Mouse (Mus musculus) intestine, embryonic 14.5 days (tissue): ENCODE measurements at regions not wholly inside any gene's neighbourhood (a gene's known extent, or its start where the extent isn't known, plus 50 kb on each side); places are given as distances from the start of the nearest gene placed in this dataset.

Source experiments
- ATAC-seq: fragments of 200-750 bp; cut with Nextera tagmentation; replicated peaks from 2 replicates; pipeline ENCODE4 v1.8.0; 2017; ENCODE audit warnings: low read depth, moderate number of reproducible peaks, moderate TSS enrichment, moderate library complexity; ENCODE audit not compliant: low FRiP score, low TSS enrichment
- DNase-seq: peaks from one replicate; pipeline ENCODE4 v3.0.0-alpha.2; 2018; ENCODE audit warnings: low spot score
- H3K27ac ChIP-seq: fragments of 300-500 bp; sonication (generic); 2 replicates; pipeline ENCODE4 v1.5.1; 2014; ENCODE audit warnings: low read depth, mild to moderate bottlenecking, control low read depth
- H3K27me3 ChIP-seq: fragments of 300-500 bp; sonication (generic); replicated peaks from 2 replicates; pipeline ENCODE4 v1.6.1; 2014; ENCODE audit warnings: low read length, control low read depth; ENCODE audit not compliant: control insufficient read depth, insufficient read depth
- H3K36me3 ChIP-seq: fragments of 300-500 bp; sonication (generic); 2 replicates; pipeline ENCODE4 v1.6.1; 2014; ENCODE audit warnings: low read length, control low read depth; ENCODE audit not compliant: control insufficient read depth, insufficient read depth
- H3K4me1 ChIP-seq: fragments of 300-500 bp; sonication (generic); replicated peaks from 2 replicates; pipeline ENCODE4 v1.6.1; 2014; ENCODE audit warnings: low read length, control low read depth, mixed read lengths; ENCODE audit not compliant: control insufficient read depth, insufficient read depth
- H3K4me2 ChIP-seq: fragments of 300-500 bp; sonication (generic); 2 replicates; pipeline ENCODE4 v1.6.1; 2014; ENCODE audit warnings: low read length
- H3K4me3 ChIP-seq: fragments of 300-500 bp; sonication (generic); 2 replicates; pipeline ENCODE4 v1.5.1; 2014; ENCODE audit warnings: low read depth, low read length, control low read depth, mixed read lengths
- H3K9ac ChIP-seq: fragments of 300-500 bp; sonication (generic); 2 replicates; pipeline ENCODE4 v1.6.1; 2014; ENCODE audit warnings: mild to moderate bottlenecking, low read length
- H3K9me3 ChIP-seq: fragments of 300-500 bp; sonication (generic); 2 replicates; pipeline ENCODE4 v1.6.1; 2016; ENCODE audit warnings: low read length, control low read depth; ENCODE audit not compliant: control insufficient read depth
- WGBS: fragments of 180-500 bp; shearing (Covaris S2); extraction: QIAGEN DNeasy Blood & Tissue Kit; methylation state at CpG from one replicate; pipeline ENCODE4 v1.1.7; 2014; 5-methylcytosine and 5-hydroxymethylcytosine counted together

DNA sequence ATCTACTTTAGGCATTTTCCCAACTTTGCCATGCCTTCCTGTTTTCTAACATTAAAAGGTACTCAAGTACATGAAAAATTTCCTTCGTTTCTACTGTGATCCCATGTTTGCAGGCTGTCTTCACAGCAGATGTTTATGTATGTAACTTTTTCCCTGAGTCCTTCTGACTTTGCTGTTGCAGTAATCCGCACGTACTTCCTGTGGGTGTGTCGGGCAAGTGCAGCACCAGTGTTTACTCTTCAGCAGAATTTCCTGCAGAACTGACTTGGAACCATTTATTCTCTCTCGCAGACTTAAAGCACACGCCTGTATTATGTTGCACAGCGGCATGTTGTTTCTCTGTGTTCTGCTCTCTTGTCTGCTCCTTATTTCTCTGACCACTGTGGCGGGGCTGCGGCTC is 120.4 kb upstream of the A230072I06Rik start:
- 61% methylated on average over 9 of the region's 9 CpGs for WGBS
- Histone ChIP-seq H3K4me1 (no peaks in the 10 kb centered on the region; the same call in 1 of the 2 replicates), H3K4me2 (no peak overlapping the region), H3K36me3 (no peaks in the 10 kb centered on the region), H3K27me3 (no peaks in the 10 kb centered on the region), H3K4me3 (no peak overlapping the region), H3K9ac (no peak overlapping the region), H3K9me3 (no peaks in the 10 kb centered on the region), H3K27ac (no peak overlapping the region)
- DNase-seq (no peak), ATAC-seq (no peak)

DNA sequence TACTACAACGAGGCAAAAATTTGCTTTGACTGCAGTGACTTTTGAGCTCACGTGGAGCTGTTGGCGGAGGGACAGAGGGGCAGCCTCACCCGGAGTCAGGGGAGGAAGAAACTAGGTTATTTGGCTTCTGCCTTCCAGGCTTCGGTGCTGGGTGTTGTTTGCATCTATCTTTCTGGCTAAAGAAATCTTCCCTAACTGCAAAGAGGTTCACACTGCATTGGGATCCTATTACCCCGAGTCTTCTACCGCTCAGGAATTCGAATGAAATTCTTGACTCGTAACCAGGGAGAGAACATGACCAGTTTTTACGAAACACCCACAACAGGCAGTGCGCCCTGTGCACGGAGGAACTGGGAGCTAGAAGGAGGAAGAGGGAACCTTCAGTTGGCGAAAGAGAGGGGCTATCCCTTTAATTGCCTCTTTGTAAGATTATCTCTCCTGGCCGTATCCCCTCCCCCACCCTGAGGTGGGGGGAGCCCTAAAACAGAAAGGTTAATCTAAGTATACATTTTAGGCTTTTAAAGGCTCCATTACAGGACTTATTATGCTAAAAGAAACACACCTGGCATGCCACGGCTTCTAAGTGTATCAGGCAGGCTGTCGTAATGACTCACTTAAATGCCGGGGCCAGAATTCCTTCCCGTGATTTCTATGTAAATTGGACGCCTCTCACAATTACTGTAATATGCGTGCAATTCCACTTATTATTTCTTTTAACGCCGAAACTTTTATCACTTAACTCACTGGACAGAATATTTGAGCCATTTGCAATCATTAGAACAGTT is 115.5 kb upstream of the A230072I06Rik start:
- Histone ChIP-seq H3K4me1 (no peaks in the 10 kb centered on the region; the same call in 1 of the 2 replicates), H3K4me3 (no peak overlapping the region), H3K27ac (no peak overlapping the region), H3K4me2 (peak overlapping the region; percentile 29), H3K9me3 (no peaks in the 10 kb centered on the region), H3K9ac (no peak overlapping the region), H3K36me3 (no peaks in the 10 kb centered on the region), H3K27me3 (no peaks in the 10 kb centered on the region)
- ATAC-seq (no peak), DNase-seq (peak; percentile 54)
- 14% methylated on average over 22 of the region's 22 CpGs for WGBS

DNA sequence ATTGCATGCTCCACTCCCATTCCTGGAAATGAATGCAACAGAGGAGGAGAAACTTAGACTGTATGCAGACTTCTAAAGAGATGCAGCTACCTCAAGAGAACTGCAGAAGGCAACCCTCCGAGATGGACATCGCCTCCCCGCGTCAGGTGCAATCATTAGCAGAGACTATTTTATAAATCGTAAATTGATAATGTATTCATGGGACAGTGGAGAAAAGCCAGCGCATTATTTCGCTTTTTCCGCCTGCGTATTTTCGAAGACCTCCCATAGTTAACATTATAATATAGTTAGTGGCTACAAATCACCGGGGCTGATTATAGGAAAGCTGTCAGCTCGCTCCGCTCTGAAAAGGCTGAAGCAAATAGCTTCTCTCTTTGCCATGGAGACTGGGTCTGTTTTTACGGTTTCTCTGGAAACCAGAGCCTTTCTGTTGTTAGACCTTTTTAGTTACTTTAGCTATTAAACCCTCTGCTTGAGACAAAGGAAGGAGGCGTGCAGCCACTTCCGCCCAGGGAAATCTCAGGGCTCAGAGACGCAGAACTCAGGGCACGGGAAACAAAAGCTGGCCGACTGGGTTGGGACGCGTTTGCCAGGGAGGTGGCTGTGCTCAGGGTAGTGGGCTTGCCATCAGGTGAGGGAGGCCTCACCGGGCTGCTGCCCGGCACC is 113.0 kb upstream of the A230072I06Rik start:
- H3K4me2 ChIP-seq: no peak overlapping the region
- H3K36me3 ChIP-seq: no peaks in the 10 kb centered on the region
- H3K9ac ChIP-seq: no peak overlapping the region
- no peak overlapping the region for H3K27ac ChIP-seq
- no peaks in the 10 kb centered on the region for H3K27me3 ChIP-seq
- DNase-seq: no peak
- no peak for ATAC-seq
- no peaks in the 10 kb centered on the region; the same call in 1 of the 2 replicates for H3K4me1 ChIP-seq
- no peak overlapping the region for H3K4me3 ChIP-seq
- WGBS: 63% methylated on average over 23 of the region's 23 CpGs
- no peaks in the 10 kb centered on the region for H3K9me3 ChIP-seq

DNA sequence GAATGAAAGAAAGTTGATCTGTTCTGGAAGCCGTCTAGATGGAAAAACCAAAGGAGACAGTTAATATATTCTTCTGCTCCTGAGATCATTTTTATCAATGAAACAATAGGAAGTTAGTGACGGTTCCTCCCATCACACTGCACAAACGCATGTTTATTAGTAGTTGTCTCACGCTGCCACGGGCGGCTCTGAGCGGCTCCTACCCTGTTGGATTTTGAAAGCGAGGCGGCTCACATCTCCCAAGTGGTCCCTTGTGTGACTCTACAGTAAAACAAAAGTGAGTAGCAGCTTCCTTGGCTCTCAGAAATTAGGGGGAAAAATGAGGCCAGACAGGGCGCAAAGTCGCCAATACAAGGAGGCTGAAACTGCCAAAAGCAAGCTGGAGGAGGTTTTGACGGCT is 106.8 kb upstream of the A230072I06Rik start:
- Histone ChIP-seq H3K27ac (no peak overlapping the region), H3K4me3 (no peak overlapping the region), H3K27me3 (no peaks in the 10 kb centered on the region), H3K9me3 (no peaks in the 10 kb centered on the region), H3K4me1 (no peaks in the 10 kb centered on the region), H3K36me3 (no peaks in the 10 kb centered on the region), H3K4me2 (no peak overlapping the region), H3K9ac (no peak overlapping the region)
- no peak for ATAC-seq
- WGBS: 80% methylated on average over 12 of the region's 12 CpGs
- DNase-seq: no peak

DNA sequence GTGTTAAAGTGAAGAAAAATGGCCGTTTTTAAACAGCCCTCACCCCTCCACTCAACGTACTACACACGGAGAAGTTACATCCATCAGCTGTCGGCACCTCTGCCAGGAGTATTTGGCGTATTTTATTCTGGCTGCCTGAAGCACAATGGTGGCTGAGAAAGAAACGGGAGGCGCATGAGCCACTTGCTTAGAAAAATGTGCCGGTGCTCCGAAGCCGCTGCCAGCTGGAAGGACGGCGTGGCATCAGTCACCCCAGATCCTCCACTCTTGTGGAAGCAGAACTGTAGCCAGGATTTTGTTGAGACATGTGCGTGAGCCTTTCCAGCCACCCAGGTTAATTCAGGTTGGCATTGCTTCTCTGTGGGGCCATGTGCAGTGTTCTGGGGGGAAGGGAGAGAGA is 103.1 kb upstream of the A230072I06Rik start:
- H3K9ac ChIP-seq: no peak overlapping the region
- H3K27me3 ChIP-seq: no peaks in the 10 kb centered on the region
- ATAC-seq (no peak), DNase-seq (no peak)
- H3K36me3 ChIP-seq: no peaks in the 10 kb centered on the region
- H3K4me2 ChIP-seq: no peak overlapping the region
- 61% methylated on average over 13 of the region's 13 CpGs for WGBS
- H3K4me1 ChIP-seq: no peaks in the 10 kb centered on the region
- no peak overlapping the region for H3K4me3 ChIP-seq
- no peaks in the 10 kb centered on the region for H3K9me3 ChIP-seq
- no peak overlapping the region for H3K27ac ChIP-seq

DNA sequence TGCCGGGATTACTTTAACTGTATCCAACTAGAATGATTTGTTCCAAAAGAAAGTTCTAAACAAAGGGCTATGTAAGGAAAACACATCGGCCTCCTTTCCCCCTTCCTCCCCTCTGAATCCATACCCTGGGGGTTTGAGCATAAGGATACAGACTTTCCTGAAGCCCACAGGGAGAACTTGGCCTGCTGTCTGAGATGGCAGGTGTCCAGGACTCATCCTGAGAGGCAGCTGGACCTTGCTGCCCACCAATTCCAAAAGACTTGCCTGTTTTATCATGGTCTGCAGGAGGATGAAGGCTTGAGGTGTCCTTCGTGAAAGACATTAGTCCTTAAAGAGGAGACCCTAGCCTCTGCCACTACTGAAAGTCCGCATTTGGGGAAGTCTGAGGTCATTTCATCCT is 94.0 kb upstream of the A230072I06Rik start:
- H3K9me3 ChIP-seq: no peaks in the 10 kb centered on the region
- WGBS: 81% methylated on average over 4 of the region's 4 CpGs
- no peak overlapping the region for H3K9ac ChIP-seq
- H3K4me1 ChIP-seq: no peaks in the 10 kb centered on the region
- H3K4me3 ChIP-seq: no peak overlapping the region
- no peaks in the 10 kb centered on the region for H3K36me3 ChIP-seq
- H3K27me3 ChIP-seq: no peaks in the 10 kb centered on the region
- DNase-seq (no peak), ATAC-seq (no peak)
- H3K27ac ChIP-seq: no peak overlapping the region
- no peak overlapping the region for H3K4me2 ChIP-seq

DNA sequence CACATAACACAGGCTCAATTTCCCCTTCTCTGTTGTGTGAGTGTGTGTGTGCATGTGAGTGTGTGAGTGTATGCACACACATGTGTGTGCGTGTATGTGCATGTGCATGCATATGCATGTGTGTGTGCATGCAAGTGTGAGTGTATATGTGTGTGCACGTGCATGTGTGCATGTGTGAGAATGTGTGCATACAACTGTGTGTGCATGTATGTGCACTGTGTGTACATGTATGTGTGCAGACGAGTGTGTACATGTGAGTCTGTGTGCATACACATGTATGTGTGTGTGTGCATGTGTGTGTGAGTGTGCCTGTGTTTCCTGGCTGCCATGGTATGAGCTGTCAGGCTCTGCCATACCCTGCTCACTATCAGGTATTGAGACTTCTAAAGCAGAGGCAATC is 91.3 kb upstream of the A230072I06Rik start:
- 89% methylated on average over 3 of the region's 3 CpGs for WGBS
- no peak for DNase-seq
- no peaks in the 10 kb centered on the region for H3K4me1 ChIP-seq
- H3K9me3 ChIP-seq: no peaks in the 10 kb centered on the region
- no peak overlapping the region for H3K4me3 ChIP-seq
- no peak overlapping the region for H3K4me2 ChIP-seq
- H3K9ac ChIP-seq: no peak overlapping the region
- no peak overlapping the region for H3K27ac ChIP-seq
- H3K36me3 ChIP-seq: no peaks in the 10 kb centered on the region
- no peak for ATAC-seq
- H3K27me3 ChIP-seq: no peaks in the 10 kb centered on the region

DNA sequence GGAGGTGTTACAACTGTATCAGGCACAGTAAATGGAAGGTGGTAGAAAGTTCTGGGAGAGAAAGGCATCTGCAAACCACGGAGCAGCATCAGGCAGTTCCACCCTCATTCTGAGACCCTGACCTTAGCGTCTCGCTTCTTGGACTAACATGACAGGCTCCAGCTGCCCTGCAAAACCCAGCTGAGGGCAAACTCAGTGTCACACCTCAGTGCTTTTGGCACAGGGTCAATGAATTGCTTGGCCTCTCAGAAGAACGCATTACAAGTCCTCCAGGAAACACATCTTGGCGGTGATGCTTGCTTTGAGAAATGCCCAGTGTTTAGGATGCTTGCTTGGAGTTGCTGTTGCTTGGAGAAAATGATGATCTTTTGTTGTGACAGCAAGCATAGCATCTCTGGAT is 90.2 kb upstream of the A230072I06Rik start:
- H3K27me3 ChIP-seq: no peaks in the 10 kb centered on the region
- whole genome bisulfite sequencing: 61% methylated on average over 5 of the region's 5 CpGs
- ATAC-seq: no peak

DNA sequence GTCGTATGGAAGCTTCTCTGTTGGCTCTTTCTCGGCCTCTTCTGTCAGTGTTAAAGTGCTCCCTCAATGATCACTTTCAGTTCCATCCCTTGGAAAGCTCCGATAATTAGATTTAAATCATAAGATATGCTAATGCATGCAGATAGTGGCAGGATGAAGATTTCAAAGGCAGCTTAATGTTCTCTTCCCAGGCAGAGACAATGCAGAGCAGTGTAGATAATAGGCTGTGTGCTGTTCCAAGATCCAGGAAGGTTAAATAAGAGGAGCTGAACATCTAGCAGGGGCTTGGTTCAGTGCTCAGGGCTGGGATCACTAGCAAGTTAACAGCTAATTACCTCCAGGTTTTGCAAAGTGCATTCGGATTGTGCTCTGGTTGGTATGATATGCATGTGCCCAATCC is 89.7 kb upstream of the A230072I06Rik start:
- Histone ChIP-seq H3K4me2 (no peak overlapping the region), H3K9ac (no peak overlapping the region), H3K36me3 (no peaks in the 10 kb centered on the region), H3K4me3 (no peak overlapping the region), H3K27me3 (no peaks in the 10 kb centered on the region), H3K27ac (no peak overlapping the region), H3K9me3 (no peaks in the 10 kb centered on the region), H3K4me1 (no peaks in the 10 kb centered on the region)
- 84% methylated on average over 4 of the region's 4 CpGs for WGBS
- DNase-seq: no peak
- ATAC-seq: no peak

More for the DNA sequence above, 90.2 kb upstream of the A230072I06Rik start:
- Histone ChIP-seq H3K9ac (no peak overlapping the region), H3K9me3 (no peaks in the 10 kb centered on the region), H3K4me1 (no peaks in the 10 kb centered on the region), H3K4me3 (no peak overlapping the region), H3K27ac (no peak overlapping the region), H3K4me2 (no peak overlapping the region), H3K36me3 (no peaks in the 10 kb centered on the region)
- no peak for DNase-seq
